8 mouse cellular contexts compared by ENCODE assay signal in genomic region chr11:11684056-11684929, GRCm38 (mm10). TPM values are rescaled to one million over a fixed set of nuclear protein-coding genes. Genes with fewer than 3 reads are reported as not detected.
DNase-seq lines count a peak whose midpoint lies in the region; ATAC-seq and TF ChIP-seq lines count a peak whose summit lies in the region.

No protein-coding gene starts in this region.

- TF ChIP-seq CTCF in stomach, postnatal 0 days (IDR thresholded peaks at IDR 0.05; ENCODE audit: low read depth): no peak

- DNase-seq in heart, adult 8-10 months (ENCODE audit: low spot score): no peak
- no peak for DNase-seq in stomach, postnatal 0 days (ENCODE audit: low spot score)
- no peak for DNase-seq in ovary, adult 18-20 months (ENCODE audit: low spot score)
- no peak for DNase-seq in gastrocnemius, postnatal 14 days

- H3K27me3 ChIP-seq in heart, embryonic 11.5 days (ENCODE audit: control insufficient read depth, insufficient read depth, low read length): peaks cover 47% of the 10 kb centered on the region
- H3K27me3 ChIP-seq in stomach, embryonic 14.5 days (ENCODE audit: control insufficient read depth, insufficient read depth, low read length): peaks cover 14% of the 10 kb centered on the region
- no peaks in the 10 kb centered on the region; the same call in 1 of the 2 replicates for H3K27me3 ChIP-seq in stomach, postnatal 0 days (ENCODE audit: control insufficient read depth, insufficient read depth, low read length)
- H3K27me3 ChIP-seq in limb, embryonic 13.5 days: peaks cover 71% of the 10 kb centered on the region
- H3K27me3 ChIP-seq in stomach, embryonic 15.5 days (replicated peaks): peaks cover 34% of the 10 kb centered on the region

- no peaks in the 10 kb centered on the region for H3K9me3 ChIP-seq in heart, embryonic 11.5 days (replicated peaks; ENCODE audit: control insufficient read depth, low read length)
- no peaks in the 10 kb centered on the region for H3K9me3 ChIP-seq in stomach, embryonic 14.5 days (ENCODE audit: control insufficient read depth, low read depth, low read length)
- no peaks in the 10 kb centered on the region for H3K9me3 ChIP-seq in stomach, postnatal 0 days (ENCODE audit: control insufficient read depth, low read length)
- no peaks in the 10 kb centered on the region for H3K9me3 ChIP-seq in limb, embryonic 13.5 days
- H3K9me3 ChIP-seq in stomach, embryonic 15.5 days: no peaks in the 10 kb centered on the region

- no peak overlapping the region for H3K9ac ChIP-seq in heart, embryonic 11.5 days (ENCODE audit: low read depth, low read length)
- H3K9ac ChIP-seq in stomach, embryonic 14.5 days (replicated peaks; ENCODE audit: low read depth, low read length): no peak overlapping the region
- no peak overlapping the region for H3K9ac ChIP-seq in stomach, postnatal 0 days (ENCODE audit: low read length)
- H3K9ac ChIP-seq in limb, embryonic 13.5 days: no peak overlapping the region
- H3K9ac ChIP-seq in stomach, embryonic 15.5 days: no peak overlapping the region

- H3K4me1 ChIP-seq in heart, embryonic 11.5 days (ENCODE audit: control insufficient read depth, insufficient read depth, low read length): no peaks in the 10 kb centered on the region
- peaks cover 3% of the 10 kb centered on the region; the same call in 1 of the 2 replicates for H3K4me1 ChIP-seq in stomach, embryonic 14.5 days (ENCODE audit: control insufficient read depth, insufficient read depth, low read length)
- no peaks in the 10 kb centered on the region for H3K4me1 ChIP-seq in stomach, postnatal 0 days (replicated peaks; ENCODE audit: control insufficient read depth, insufficient read depth)
- peaks cover 16% of the 10 kb centered on the region for H3K4me1 ChIP-seq in limb, embryonic 13.5 days
- H3K4me1 ChIP-seq in stomach, embryonic 15.5 days: peaks cover 10% of the 10 kb centered on the region; the same call in 1 of the 2 replicates

- H3K4me2 ChIP-seq in heart, embryonic 11.5 days: no peak overlapping the region; the same call in 1 of the 2 replicates
- peak overlapping the region; percentile 99 for H3K4me2 ChIP-seq in stomach, embryonic 14.5 days (replicated peaks; ENCODE audit: low read depth, low read length)
- no peak overlapping the region for H3K4me2 ChIP-seq in stomach, postnatal 0 days (replicated peaks; ENCODE audit: low read depth)
- peak overlapping the region; percentile 97; the same call in 1 of the 2 replicates for H3K4me2 ChIP-seq in limb, embryonic 13.5 days (replicated peaks)
- H3K4me2 ChIP-seq in stomach, embryonic 15.5 days: peak overlapping the region; percentile 99

- 0 out of 2 replicates have a peak overlapping the region, but pooled peaks have one; percentile 83 for H3K4me3 ChIP-seq in heart, embryonic 11.5 days (ENCODE audit: low read depth, low read length)
- H3K4me3 ChIP-seq in stomach, embryonic 14.5 days (ENCODE audit: low read depth, low read length): no peak overlapping the region
- no peak overlapping the region for H3K4me3 ChIP-seq in stomach, postnatal 0 days (ENCODE audit: low read depth, low read length)
- H3K4me3 ChIP-seq in limb, embryonic 13.5 days: peak overlapping the region; percentile 64; the same call in 1 of the 2 replicates
- H3K4me3 ChIP-seq in stomach, embryonic 15.5 days (replicated peaks): peak overlapping the region; percentile 67; the same call in 1 of the 2 replicates

- H3K27ac ChIP-seq in heart, embryonic 11.5 days (ENCODE audit: low read depth, low read length): 0 out of 2 replicates have a peak overlapping the region, but pooled peaks have one; percentile 32
- no peak overlapping the region for H3K27ac ChIP-seq in stomach, embryonic 14.5 days (ENCODE audit: low read length)
- no peak overlapping the region for H3K27ac ChIP-seq in stomach, postnatal 0 days (replicated peaks)
- H3K27ac ChIP-seq in limb, embryonic 13.5 days: no peak overlapping the region
- H3K27ac ChIP-seq in stomach, embryonic 15.5 days: no peak overlapping the region

- no peaks in the 10 kb centered on the region for H3K36me3 ChIP-seq in heart, embryonic 11.5 days (ENCODE audit: control insufficient read depth, insufficient read depth, low read length)
- no peaks in the 10 kb centered on the region for H3K36me3 ChIP-seq in stomach, embryonic 14.5 days (ENCODE audit: control insufficient read depth, insufficient read depth, low read length)
- H3K36me3 ChIP-seq in stomach, postnatal 0 days (ENCODE audit: control insufficient read depth, insufficient read depth, low read length): no peaks in the 10 kb centered on the region
- H3K36me3 ChIP-seq in limb, embryonic 13.5 days: no peaks in the 10 kb centered on the region
- H3K36me3 ChIP-seq in stomach, embryonic 15.5 days: no peaks in the 10 kb centered on the region

- intact Hi-C loops in gastrocnemius, postnatal 14 days (cut with DNase I; ENCODE audit: low total_unique reads): no loop called here

- 61% methylated on average over 9 of the region's 9 CpGs for WGBS in heart, embryonic 11.5 days (ENCODE audit: insufficient replicate concordance)
- WGBS in stomach, embryonic 14.5 days: 74% methylated on average over 9 of the region's 9 CpGs
- 71% methylated on average over 9 of the region's 9 CpGs for WGBS in stomach, postnatal 0 days
- WGBS in limb, embryonic 13.5 days: 63% methylated on average over 9 of the region's 9 CpGs
- WGBS in stomach, embryonic 15.5 days: 74% methylated on average over 9 of the region's 9 CpGs

- no peak for TF ChIP-seq EP300 in stomach, postnatal 0 days (optimal IDR thresholded peaks at IDR 0.05)

- ATAC-seq in heart, embryonic 11.5 days (replicated peaks; ENCODE audit: insufficient number of reproducible peaks, low FRiP score, low TSS enrichment): no peak
- no peak for ATAC-seq in stomach, embryonic 14.5 days (ENCODE audit: insufficient number of reproducible peaks, insufficient read depth, low FRiP score, low read depth)
- ATAC-seq in stomach, postnatal 0 days (ENCODE audit: low FRiP score, low TSS enrichment): no peak
- ATAC-seq in limb, embryonic 13.5 days (ENCODE audit: low FRiP score, low read depth): peak; percentile 3; the same call in 1 of the 2 replicates
- ATAC-seq in stomach, embryonic 15.5 days (ENCODE audit: insufficient read depth, low FRiP score, low read depth): no peak

RNA-seq across cellular contexts. Expression of gene Ikzf1, which starts 0.5 kb away (rescaled TPM):
- polyA plus RNA-seq in heart, embryonic 11.5 days (2014; fragmentation: Nextera tagmentation; extraction: Ambion mirVana): 7.0 and 7.6 TPM in 2 replicates
- total RNA-seq in heart, adult 8-10 months (2022): 1 to 10 TPM in 3 of 4 experiments, under 1 TPM in 1; 0.92 to 1.7 (median 1.4) TPM
- 2.2 and 2.6 TPM in 2 replicates for polyA plus RNA-seq in stomach, embryonic 14.5 days (2014; fragmentation: Nextera tagmentation; extraction: Ambion mirVana)
- 0.39 and 0.62 TPM in 2 replicates for polyA plus RNA-seq in stomach, postnatal 0 days (2015; fragmentation: Nextera tagmentation; extraction: Ambion mirVana)
- 1.4 and 1.5 TPM in 2 replicates for polyA plus RNA-seq in limb, embryonic 13.5 days (2015; fragmentation: Nextera tagmentation; extraction: Ambion mirVana)
- 3.1 and 4.5 TPM in 2 replicates for polyA plus RNA-seq in stomach, embryonic 15.5 days (2015; fragmentation: Nextera tagmentation; extraction: Ambion mirVana)
- total RNA-seq in gastrocnemius, postnatal 14 days (2021): under 1 TPM; 0.42 to 0.66 TPM

RNA-seq across cellular contexts. Expression of gene 4930512M02Rik, which starts 56.7 kb away (rescaled TPM):
- polyA plus RNA-seq in heart, embryonic 11.5 days (2014; fragmentation: Nextera tagmentation; extraction: Ambion mirVana): not detected in 2 replicates
- not detected for total RNA-seq in heart, adult 8-10 months (2022)
- polyA plus RNA-seq in stomach, embryonic 14.5 days (2014; fragmentation: Nextera tagmentation; extraction: Ambion mirVana): not detected in 2 replicates
- polyA plus RNA-seq in stomach, postnatal 0 days (2015; fragmentation: Nextera tagmentation; extraction: Ambion mirVana): not detected in 2 replicates
- not detected in 2 replicates for polyA plus RNA-seq in limb, embryonic 13.5 days (2015; fragmentation: Nextera tagmentation; extraction: Ambion mirVana)
- polyA plus RNA-seq in stomach, embryonic 15.5 days (2015; fragmentation: Nextera tagmentation; extraction: Ambion mirVana): not detected in 2 replicates
- total RNA-seq in gastrocnemius, postnatal 14 days (2021): not detected

Comparison
In these comparisons a context has a peak if more than half of its experiments do, and no peak if none do; other contexts are left out.
1. H3K4me2 ChIP-seq: peak in stomach, embryonic 14.5 days (single experiment), limb, embryonic 13.5 days (single experiment) and stomach, embryonic 15.5 days (single experiment); none in heart, embryonic 11.5 days (single experiment) and stomach, postnatal 0 days (single experiment).
2. H3K4me3 ChIP-seq: peak in heart, embryonic 11.5 days (single experiment), limb, embryonic 13.5 days (single experiment) and stomach, embryonic 15.5 days (single experiment); none in stomach, embryonic 14.5 days (single experiment) and stomach, postnatal 0 days (single experiment).